Mouse (Mus musculus) CH12.LX (cell line): ENCODE data around the gene Kcnh2. TPM values are rescaled to one million over a fixed set of nuclear protein-coding genes. Genes with fewer than 3 reads are reported as not detected.

Experiments
- DNase-seq: peaks from one replicate; pipeline ENCODE4 v3.0.0-alpha.2; 2013; ENCODE audit errors: extremely low read depth
- H3K27ac ChIP-seq: 2 replicates; pipeline ENCODE4 v1.5.1; 2012; ENCODE audit warnings: low read depth, mild to moderate bottlenecking, control low read depth, moderate library complexity; ENCODE audit not compliant: insufficient read depth
- H3K27me3 ChIP-seq: replicated peaks from 2 replicates; pipeline ENCODE3; 2012; ENCODE audit warnings: inconsistent platforms
- H3K36me3 ChIP-seq, 2 experiments: replicated peaks in 1 of 2; 2 replicates each; pipeline versions ENCODE3 to v1.6.1; 2012; ENCODE audit warnings: inconsistent platforms in 1 of 2, low read length in 1 of 2, mild to moderate bottlenecking in 1 of 2, mixed read lengths in 1 of 2, moderate library complexity in 1 of 2; ENCODE audit not compliant: control insufficient read depth in 1 of 2, insufficient read depth in 1 of 2
- H3K4me1 ChIP-seq, 2 experiments: 2 replicates each; pipeline ENCODE4 v1.6.1; 2012; ENCODE audit warnings: inconsistent platforms in 1 of 2, moderate library complexity in 1 of 2; ENCODE audit not compliant: insufficient read depth in 2 of 2, control insufficient read depth in 1 of 2
- H3K4me2 ChIP-seq: 2 replicates; pipeline ENCODE4 v1.6.1; 2012; ENCODE audit warnings: low read depth, mild to moderate bottlenecking, control low read depth; ENCODE audit not compliant: poor library complexity, insufficient read depth, severe bottlenecking
- H3K4me3 ChIP-seq, 3 experiments: fragments of 150-350 bp in 1 of 3; sonication (generic) in 1 of 3; replicated peaks in 1 of 3; 2 replicates each; pipeline versions ENCODE3 to v1.5.1; 2011 to 2012; ENCODE audit warnings: low read depth in 2 of 3, low read length in 2 of 3, mild to moderate bottlenecking in 2 of 3, moderate library complexity in 2 of 3, control low read depth in 1 of 3, improper control_type of control experiment in 1 of 3, inconsistent platforms in 1 of 3, mixed read lengths in 1 of 3; ENCODE audit not compliant: poor library complexity in 1 of 3
- H3K79me2 ChIP-seq: replicated peaks from 2 replicates; pipeline ENCODE4 v1.6.1; 2012; ENCODE audit warnings: mild to moderate bottlenecking, moderate library complexity; ENCODE audit not compliant: control insufficient read depth, poor library complexity, insufficient read depth, severe bottlenecking; ENCODE audit errors: extremely low read depth
- H3K9ac ChIP-seq: 2 replicates; pipeline ENCODE4 v1.6.1; 2012; ENCODE audit warnings: low read depth, mild to moderate bottlenecking, control low read depth, moderate library complexity; ENCODE audit not compliant: insufficient read depth
- H3K9me3 ChIP-seq: replicated peaks from 2 replicates; pipeline ENCODE3; 2012; ENCODE audit warnings: low read length, inconsistent platforms, mixed read lengths
- CHD1 ChIP-seq: IDR thresholded peaks from 2 replicates; pipeline ENCODE4 v1.6.1; 2012; ENCODE audit warnings: low read depth, low read length, improper control_type of control experiment, inconsistent platforms
- CTCF ChIP-seq, 2 experiments: IDR thresholded peaks in 1 of 2; conservative IDR thresholded peaks in 1 of 2; 2 replicates each; pipeline ENCODE4 v1.5.1; 2011 to 2012; ENCODE audit warnings: low read depth in 2 of 2, low read length in 2 of 2, improper control_type of control experiment in 1 of 2, inconsistent platforms in 1 of 2, mild to moderate bottlenecking in 1 of 2, moderate library complexity in 1 of 2
- E2F4 ChIP-seq: IDR thresholded peaks from 2 replicates; pipeline ENCODE4 v1.6.1; 2011; ENCODE audit warnings: low read depth, low read length, improper control_type of control experiment; ENCODE audit not compliant: insufficient replicate concordance
- EP300 ChIP-seq: IDR thresholded peaks from 2 replicates; pipeline ENCODE4 v1.6.1; 2011; ENCODE audit warnings: low read length, improper control_type of control experiment
- ETS1 ChIP-seq: conservative IDR thresholded peaks from 2 replicates; pipeline ENCODE4 v1.6.1; 2012; ENCODE audit warnings: low read depth, mild to moderate bottlenecking, inconsistent platforms, low read length, improper control_type of control experiment, moderate library complexity
- IRF4 ChIP-seq: IDR thresholded peaks from 2 replicates; pipeline ENCODE4 v1.6.1; 2014; ENCODE audit warnings: low read depth, mild to moderate bottlenecking, inconsistent platforms, low read length, improper control_type of control experiment
- JUN ChIP-seq: IDR thresholded peaks from 2 replicates; pipeline ENCODE4 v1.6.1; 2011; ENCODE audit warnings: low read depth, mild to moderate bottlenecking, low read length, improper control_type of control experiment, moderate library complexity; ENCODE audit not compliant: insufficient read depth
- JUND ChIP-seq: conservative IDR thresholded peaks from 2 replicates; pipeline ENCODE4 v1.6.1; 2011; ENCODE audit warnings: low read depth, low read length, improper control_type of control experiment
- KAT2A ChIP-seq: IDR thresholded peaks from 2 replicates; pipeline ENCODE4 v1.6.1; 2012; ENCODE audit warnings: low read length, improper control_type of control experiment, inconsistent platforms; ENCODE audit not compliant: insufficient replicate concordance
- MAX ChIP-seq: IDR thresholded peaks from 2 replicates; pipeline ENCODE4 v1.6.1; 2011; ENCODE audit warnings: low read length, improper control_type of control experiment
- MAZ ChIP-seq: IDR thresholded peaks from 2 replicates; pipeline ENCODE4 v1.6.1; 2012; ENCODE audit warnings: low read depth, mild to moderate bottlenecking, inconsistent platforms, low read length, improper control_type of control experiment, moderate library complexity
- MEF2A ChIP-seq: IDR thresholded peaks from 2 replicates; pipeline ENCODE4 v1.6.1; 2014; ENCODE audit warnings: low read depth, mild to moderate bottlenecking, inconsistent platforms, low read length, improper control_type of control experiment, borderline replicate concordance
- NELFE ChIP-seq: IDR thresholded peaks from 2 replicates; pipeline ENCODE4 v1.6.1; 2011; ENCODE audit warnings: low read depth, low read length, improper control_type of control experiment
- PAX5 ChIP-seq: IDR thresholded peaks from 2 replicates; pipeline ENCODE4 v1.6.1; 2012; ENCODE audit warnings: low read length, inconsistent platforms, mixed read lengths
- POLR2AphosphoS2 ChIP-seq: IDR thresholded peaks from 2 replicates; pipeline ENCODE4 v1.6.1; 2011; ENCODE audit warnings: low read depth, low read length, improper control_type of control experiment
- RAD21 ChIP-seq: IDR thresholded peaks from 2 replicates; pipeline ENCODE4 v1.6.1; 2011; ENCODE audit warnings: low read depth, mild to moderate bottlenecking, low read length, improper control_type of control experiment, moderate library complexity
- SIN3A ChIP-seq: IDR thresholded peaks from 2 replicates; pipeline ENCODE4 v1.6.1; 2012; ENCODE audit warnings: low read length, improper control_type of control experiment, inconsistent platforms
- TBP ChIP-seq: conservative IDR thresholded peaks from 2 replicates; pipeline ENCODE4 v1.6.1; 2011; ENCODE audit warnings: low read depth, low read length, improper control_type of control experiment
- TCF12 ChIP-seq: IDR thresholded peaks from 2 replicates; pipeline ENCODE4 v1.6.1; 2014; ENCODE audit warnings: low read depth, mild to moderate bottlenecking, inconsistent platforms, low read length, improper control_type of control experiment
- USF2 ChIP-seq: conservative IDR thresholded peaks from 2 replicates; pipeline ENCODE4 v1.6.1; 2011; ENCODE audit warnings: low read depth, low read length, improper control_type of control experiment
- ZC3H11A ChIP-seq: IDR thresholded peaks from 2 replicates; pipeline ENCODE4 v1.6.1; 2012; ENCODE audit warnings: low read depth, mild to moderate bottlenecking, inconsistent platforms, low read length, improper control_type of control experiment
- ZMIZ1 ChIP-seq: IDR thresholded peaks from 2 replicates; pipeline ENCODE4 v1.6.1; 2012; ENCODE audit warnings: low read depth, mild to moderate bottlenecking, inconsistent platforms, low read length, improper control_type of control experiment
- ZNF384 ChIP-seq: IDR thresholded peaks from 2 replicates; pipeline ENCODE4 v1.6.1; 2012; ENCODE audit warnings: low read depth, low read length, improper control_type of control experiment, inconsistent platforms
- dilution Hi-C: fragments of 300-500 bp; cut with MboI; formaldehyde crosslinking; loops from 2 replicates; pipeline ENCODE4 v1.14.3; 2020; ENCODE audit warnings: low sequenced_read_pairs; ENCODE audit not compliant: extremely low pct_unique_long_range_greater_than_20kb, extremely low pct_ligation_motif_present
- in situ Hi-C: fragments of 300-500 bp; cut with MboI; formaldehyde crosslinking; loops from 3 replicates; pipeline ENCODE4 v1.14.3; 2019; ENCODE audit warnings: low sequenced_read_pairs, low pct_ligation_motif_present, low pct_unique_long_range_greater_than_20kb, mixed read lengths
- polyA plus RNA-seq: library from polyadenylated mRNA; unstranded; fragments of >175 nt; gene quantifications from 2 replicates; pipeline ENCODE4 v1.2.1, GENCODE M21; 2012; ENCODE audit warnings: low read depth; ENCODE audit not compliant: insufficient read length
- total RNA-seq, 2 experiments: library from RNA; depleted of rRNA; stranded (reverse); fragments of 300-350 nt in 1 of 2; fragments of >200 nt in 1 of 2; gene quantifications; 2 replicates each; pipeline ENCODE4 v1.2.3; 2012 to 2014

The Kcnh2 gene
- total and polyA plus RNA-seq, 3 experiments, result 0.30 to 2.8 (median 0.59) TPM

GRCm38 (mm10) chr5:24378700-24379099 is 27.3 kb upstream of the Kcnh2 start:
- Histone ChIP-seq H3K79me2 (no peaks in the 10 kb centered on the region), H3K9me3 (no peaks in the 10 kb centered on the region), H3K9ac (no peak overlapping the region), H3K4me1 (peaks cover 4 to 9% of the 10 kb centered on the region in 2 experiments; a peak in 3 of 4 replicates), H3K27me3 (peaks cover 18% of the 10 kb centered on the region), H3K36me3 (no peaks in the 10 kb centered on the region), H3K27ac (no peak overlapping the region), H3K4me2 (no peak overlapping the region), H3K4me3 (no peak overlapping the region)
- dilution Hi-C loops (no loop called here), in situ Hi-C loops (no loop called here)
- no peak for DNase-seq
- TF ChIP-seq ETS1, result no peak
- TF ChIP-seq KAT2A, result no peak
- TF ChIP-seq MEF2A, result no peak
- TF ChIP-seq ZC3H11A, result no peak
- TF ChIP-seq CTCF (conservative IDR thresholded peaks at IDR 0.05 in 1 of 2, IDR thresholded peaks at IDR 0.05 in 1 of 2; ENCODE audit: low read depth in 2 of 2, low read length in 2 of 2), result no peak
- TF ChIP-seq POLR2AphosphoS2, result no peak
- no peak for TF ChIP-seq JUN
- TF ChIP-seq ZNF384, result no peak
- TF ChIP-seq MAZ, result no peak
- TF ChIP-seq ZMIZ1, result no peak
- no peak for TF ChIP-seq PAX5
- TF ChIP-seq TBP, result no peak
- no peak for TF ChIP-seq EP300
- TF ChIP-seq JUND, result no peak
- no peak for TF ChIP-seq TCF12
- TF ChIP-seq E2F4, result no peak
- TF ChIP-seq CHD1, result no peak
- no peak for TF ChIP-seq SIN3A

- Histone ChIP-seq H3K27me3 (peaks cover 29% of the 10 kb centered on the region), H3K4me2 (no peak overlapping the region), H3K27ac (no peak overlapping the region), H3K4me3 (no peak overlapping the region), H3K9ac (no peak overlapping the region), H3K79me2 (no peaks in the 10 kb centered on the region), H3K9me3 (no peaks in the 10 kb centered on the region), H3K36me3 (no peaks in the 10 kb centered on the region), H3K4me1 (no peaks in the 10 kb centered on the region)
- dilution Hi-C loops, result no loop called here
- TF ChIP-seq CTCF (conservative IDR thresholded peaks at IDR 0.05 in 1 of 2, IDR thresholded peaks at IDR 0.05 in 1 of 2; ENCODE audit: low read depth in 2 of 2, low read length in 2 of 2) (no peak), RAD21 (no peak), USF2 (no peak), POLR2AphosphoS2 (no peak), NELFE (no peak), MAX (no peak), MAZ (no peak), ETS1 (no peak), IRF4 (no peak)
- in situ Hi-C loops, result no loop called here
- no peak for DNase-seq
Measured at GRCm38 (mm10) chr5:24374666-24375328, 23.4 kb upstream of the Kcnh2 start.
